8 mouse cellular contexts compared by ENCODE assay signal in genomic region chr13:113046211-113046883, GRCm38 (mm10). TPM values are rescaled to one million over a fixed set of nuclear protein-coding genes. Genes with fewer than 3 reads are reported as not detected.
A peak's percentile ranks its signal among the peaks of the same experiment; 100 is the strongest.
DNase-seq lines count a peak whose midpoint lies in the region; ATAC-seq and TF ChIP-seq lines count a peak whose summit lies in the region.

TSS of gene Gpx8 (minus strand) at chr13:113046410.

- peak within 1 kb of the TSS; percentile 41 for H3K4me3 ChIP-seq in intestine, postnatal 0 days (ENCODE audit: low read depth, low read length)
- peak within 1 kb of the TSS; percentile 69 for H3K4me3 ChIP-seq in limb, embryonic 13.5 days
- H3K4me3 ChIP-seq in midbrain, embryonic 13.5 days (replicated peaks), result peak within 1 kb of the TSS; percentile 49
- peak within 1 kb of the TSS; percentile 49 for H3K4me3 ChIP-seq in stomach, embryonic 14.5 days (ENCODE audit: low read depth, low read length)

- peak within 1 kb of the TSS; percentile 55 for H3K4me2 ChIP-seq in intestine, postnatal 0 days (replicated peaks; ENCODE audit: low read depth)
- peak within 1 kb of the TSS; percentile 79 for H3K4me2 ChIP-seq in limb, embryonic 13.5 days (replicated peaks)
- peak within 1 kb of the TSS; percentile 68 for H3K4me2 ChIP-seq in midbrain, embryonic 13.5 days (replicated peaks)
- peak within 1 kb of the TSS; percentile 59 for H3K4me2 ChIP-seq in stomach, embryonic 14.5 days (replicated peaks; ENCODE audit: low read depth, low read length)

- H3K27ac ChIP-seq in intestine, postnatal 0 days (ENCODE audit: low read depth, low read length), result 0 out of 2 replicates have a peak within 1 kb of the TSS, but pooled peaks have one; percentile 6
- H3K27ac ChIP-seq in limb, embryonic 13.5 days, result peak within 1 kb of the TSS; percentile 85
- no peak within 1 kb of the TSS for H3K27ac ChIP-seq in midbrain, embryonic 13.5 days
- peak within 1 kb of the TSS; percentile 77 for H3K27ac ChIP-seq in stomach, embryonic 14.5 days (ENCODE audit: low read length)

- H3K9ac ChIP-seq in intestine, postnatal 0 days (ENCODE audit: low read depth, low read length), result 0 out of 2 replicates have a peak within 1 kb of the TSS, but pooled peaks have one; percentile 11
- peak within 1 kb of the TSS; percentile 77 for H3K9ac ChIP-seq in limb, embryonic 13.5 days
- H3K9ac ChIP-seq in midbrain, embryonic 13.5 days (replicated peaks), result peak within 1 kb of the TSS; percentile 63
- peak within 1 kb of the TSS; percentile 26 for H3K9ac ChIP-seq in stomach, embryonic 14.5 days (replicated peaks; ENCODE audit: low read depth, low read length)

- TF ChIP-seq CTCF in intestine, postnatal 0 days (IDR thresholded peaks at IDR 0.05; ENCODE audit: low read depth), result peak; percentile 72

- ATAC-seq in intestine, postnatal 0 days, result peak; percentile 72; the same call in 1 of the 2 replicates
- ATAC-seq in limb, embryonic 13.5 days (ENCODE audit: low FRiP score, low read depth), result peak; percentile 94
- ATAC-seq in midbrain, embryonic 13.5 days, result peak; percentile 91
- ATAC-seq in stomach, embryonic 14.5 days (ENCODE audit: insufficient number of reproducible peaks, insufficient read depth, low FRiP score, low read depth), result peak; percentile 85

- WGBS in intestine, postnatal 0 days, result 4% methylated on average over 21 of the region's 21 CpGs
- 5% methylated on average over 21 of the region's 21 CpGs for WGBS in limb, embryonic 13.5 days
- WGBS in midbrain, embryonic 13.5 days, result 6% methylated on average over 21 of the region's 21 CpGs
- 3% methylated on average over 21 of the region's 21 CpGs for WGBS in stomach, embryonic 14.5 days

- no peaks in the 10 kb centered on the region for H3K36me3 ChIP-seq in intestine, postnatal 0 days (ENCODE audit: control insufficient read depth, insufficient read depth)
- peaks cover 25% of the 10 kb centered on the region for H3K36me3 ChIP-seq in limb, embryonic 13.5 days
- no peaks in the 10 kb centered on the region for H3K36me3 ChIP-seq in midbrain, embryonic 13.5 days
- peaks cover 6% of the 10 kb centered on the region; the same call in 1 of the 2 replicates for H3K36me3 ChIP-seq in stomach, embryonic 14.5 days (ENCODE audit: control insufficient read depth, insufficient read depth, low read length)

- DNase-seq in cerebellum, postnatal 14 days, result peak; percentile 53 to 63
- no peak for DNase-seq in cerebellum, adult 11 months
- DNase-seq in embryo, embryonic 11 days, result peak; percentile 92
- DNase-seq in heart, adult 11 months, result peak; percentile 93

- H3K9me3 ChIP-seq in intestine, postnatal 0 days (ENCODE audit: control insufficient read depth), result no peaks in the 10 kb centered on the region
- H3K9me3 ChIP-seq in limb, embryonic 13.5 days, result no peaks in the 10 kb centered on the region
- no peaks in the 10 kb centered on the region for H3K9me3 ChIP-seq in midbrain, embryonic 13.5 days
- H3K9me3 ChIP-seq in stomach, embryonic 14.5 days (ENCODE audit: control insufficient read depth, low read depth, low read length), result no peaks in the 10 kb centered on the region

- no peaks in the 10 kb centered on the region for H3K27me3 ChIP-seq in intestine, postnatal 0 days (replicated peaks; ENCODE audit: control insufficient read depth, insufficient read depth, low read length)
- no peaks in the 10 kb centered on the region for H3K27me3 ChIP-seq in limb, embryonic 13.5 days
- H3K27me3 ChIP-seq in midbrain, embryonic 13.5 days, result no peaks in the 10 kb centered on the region
- no peaks in the 10 kb centered on the region for H3K27me3 ChIP-seq in stomach, embryonic 14.5 days (ENCODE audit: control insufficient read depth, insufficient read depth, low read length)

- 0 out of 2 replicates have a peak, but pooled peaks cover 3% of the 10 kb centered on the region for H3K4me1 ChIP-seq in intestine, postnatal 0 days (replicated peaks; ENCODE audit: control insufficient read depth, insufficient read depth, low read length)
- H3K4me1 ChIP-seq in limb, embryonic 13.5 days, result peaks cover 11% of the 10 kb centered on the region
- peaks cover 10% of the 10 kb centered on the region for H3K4me1 ChIP-seq in midbrain, embryonic 13.5 days (replicated peaks)
- 0 out of 2 replicates have a peak, but pooled peaks cover 9% of the 10 kb centered on the region for H3K4me1 ChIP-seq in stomach, embryonic 14.5 days (ENCODE audit: control insufficient read depth, insufficient read depth, low read length)

RNA-seq across cellular contexts. Expression of gene Gpx8, which starts in this region (rescaled TPM):
- polyA plus RNA-seq in intestine, postnatal 0 days (2015; fragmentation: Nextera tagmentation; extraction: Ambion mirVana), result 50.4 and 51.7 TPM in 2 replicates
- polyA plus RNA-seq in limb, embryonic 13.5 days (2015; fragmentation: Nextera tagmentation; extraction: Ambion mirVana), result 201 and 206 TPM in 2 replicates
- 65.2 and 68.5 TPM in 2 replicates for polyA plus RNA-seq in midbrain, embryonic 13.5 days (2015; fragmentation: Nextera tagmentation; extraction: Ambion mirVana)
- 164 and 166 TPM in 2 replicates for polyA plus RNA-seq in stomach, embryonic 14.5 days (2014; fragmentation: Nextera tagmentation; extraction: Ambion mirVana)

Comparison
In these comparisons a context has a peak if more than half of its experiments do, and no peak if none do; other contexts are left out.
1. H3K9ac ChIP-seq: peak in every context shown above with its lines; median percentile 77 in limb, embryonic 13.5 days; 63 in midbrain, embryonic 13.5 days; 26 in stomach, embryonic 14.5 days; 11 in intestine, postnatal 0 days.